Mouse (Mus musculus) CH12.LX (cell line): ENCODE data around the gene Robo1. TPM values are rescaled to one million over a fixed set of nuclear protein-coding genes. Genes with fewer than 3 reads are reported as not detected.

Source experiments
- DNase-seq: peaks from one replicate; pipeline ENCODE4 v3.0.0-alpha.2; 2013; ENCODE audit errors: extremely low read depth
- H3K27ac ChIP-seq: 2 replicates; pipeline ENCODE4 v1.5.1; 2012; ENCODE audit warnings: low read depth, mild to moderate bottlenecking, control low read depth, moderate library complexity; ENCODE audit not compliant: insufficient read depth
- H3K27me3 ChIP-seq: replicated peaks from 2 replicates; pipeline ENCODE3; 2012; ENCODE audit warnings: inconsistent platforms
- H3K36me3 ChIP-seq, 2 experiments: replicated peaks in 1 of 2; 2 replicates each; pipeline versions ENCODE3 to v1.6.1; 2012; ENCODE audit warnings: inconsistent platforms in 1 of 2, low read length in 1 of 2, mild to moderate bottlenecking in 1 of 2, mixed read lengths in 1 of 2, moderate library complexity in 1 of 2; ENCODE audit not compliant: control insufficient read depth in 1 of 2, insufficient read depth in 1 of 2
- H3K4me1 ChIP-seq, 2 experiments: 2 replicates each; pipeline ENCODE4 v1.6.1; 2012; ENCODE audit warnings: inconsistent platforms in 1 of 2, moderate library complexity in 1 of 2; ENCODE audit not compliant: insufficient read depth in 2 of 2, control insufficient read depth in 1 of 2
- H3K4me2 ChIP-seq: 2 replicates; pipeline ENCODE4 v1.6.1; 2012; ENCODE audit warnings: low read depth, mild to moderate bottlenecking, control low read depth; ENCODE audit not compliant: poor library complexity, insufficient read depth, severe bottlenecking
- H3K4me3 ChIP-seq, 3 experiments: fragments of 150-350 bp in 1 of 3; sonication (generic) in 1 of 3; replicated peaks in 1 of 3; 2 replicates each; pipeline versions ENCODE3 to v1.5.1; 2011 to 2012; ENCODE audit warnings: low read depth in 2 of 3, low read length in 2 of 3, mild to moderate bottlenecking in 2 of 3, moderate library complexity in 2 of 3, control low read depth in 1 of 3, improper control_type of control experiment in 1 of 3, inconsistent platforms in 1 of 3, mixed read lengths in 1 of 3; ENCODE audit not compliant: poor library complexity in 1 of 3
- H3K79me2 ChIP-seq: replicated peaks from 2 replicates; pipeline ENCODE4 v1.6.1; 2012; ENCODE audit warnings: mild to moderate bottlenecking, moderate library complexity; ENCODE audit not compliant: control insufficient read depth, poor library complexity, insufficient read depth, severe bottlenecking; ENCODE audit errors: extremely low read depth
- H3K9ac ChIP-seq: 2 replicates; pipeline ENCODE4 v1.6.1; 2012; ENCODE audit warnings: low read depth, mild to moderate bottlenecking, control low read depth, moderate library complexity; ENCODE audit not compliant: insufficient read depth
- H3K9me3 ChIP-seq: replicated peaks from 2 replicates; pipeline ENCODE3; 2012; ENCODE audit warnings: low read length, inconsistent platforms, mixed read lengths
- E2F4 ChIP-seq: IDR thresholded peaks from 2 replicates; pipeline ENCODE4 v1.6.1; 2011; ENCODE audit warnings: low read depth, low read length, improper control_type of control experiment; ENCODE audit not compliant: insufficient replicate concordance
- ELF1 ChIP-seq: IDR thresholded peaks from 2 replicates; pipeline ENCODE4 v1.6.1; 2014; ENCODE audit warnings: low read depth, mild to moderate bottlenecking, inconsistent platforms, low read length, improper control_type of control experiment
- IRF4 ChIP-seq: IDR thresholded peaks from 2 replicates; pipeline ENCODE4 v1.6.1; 2014; ENCODE audit warnings: low read depth, mild to moderate bottlenecking, inconsistent platforms, low read length, improper control_type of control experiment
- KAT2A ChIP-seq: IDR thresholded peaks from 2 replicates; pipeline ENCODE4 v1.6.1; 2012; ENCODE audit warnings: low read length, improper control_type of control experiment, inconsistent platforms; ENCODE audit not compliant: insufficient replicate concordance
- MAZ ChIP-seq: IDR thresholded peaks from 2 replicates; pipeline ENCODE4 v1.6.1; 2012; ENCODE audit warnings: low read depth, mild to moderate bottlenecking, inconsistent platforms, low read length, improper control_type of control experiment, moderate library complexity
- NELFE ChIP-seq: IDR thresholded peaks from 2 replicates; pipeline ENCODE4 v1.6.1; 2011; ENCODE audit warnings: low read depth, low read length, improper control_type of control experiment
- PAX5 ChIP-seq: IDR thresholded peaks from 2 replicates; pipeline ENCODE4 v1.6.1; 2012; ENCODE audit warnings: low read length, inconsistent platforms, mixed read lengths
- RAD21 ChIP-seq: IDR thresholded peaks from 2 replicates; pipeline ENCODE4 v1.6.1; 2011; ENCODE audit warnings: low read depth, mild to moderate bottlenecking, low read length, improper control_type of control experiment, moderate library complexity
- TBP ChIP-seq: conservative IDR thresholded peaks from 2 replicates; pipeline ENCODE4 v1.6.1; 2011; ENCODE audit warnings: low read depth, low read length, improper control_type of control experiment
- USF1 ChIP-seq: IDR thresholded peaks from 2 replicates; pipeline ENCODE4 v1.6.1; 2014; ENCODE audit warnings: low read depth, mild to moderate bottlenecking, inconsistent platforms, low read length, improper control_type of control experiment
- ZKSCAN1 ChIP-seq: IDR thresholded peaks from 2 replicates; pipeline ENCODE4 v1.6.1; 2012; ENCODE audit warnings: low read depth, inconsistent platforms, low read length, improper control_type of control experiment, borderline replicate concordance
- ZNF384 ChIP-seq: IDR thresholded peaks from 2 replicates; pipeline ENCODE4 v1.6.1; 2012; ENCODE audit warnings: low read depth, low read length, improper control_type of control experiment, inconsistent platforms
- dilution Hi-C: fragments of 300-500 bp; cut with MboI; formaldehyde crosslinking; loops from 2 replicates; pipeline ENCODE4 v1.14.3; 2020; ENCODE audit warnings: low sequenced_read_pairs; ENCODE audit not compliant: extremely low pct_unique_long_range_greater_than_20kb, extremely low pct_ligation_motif_present
- in situ Hi-C: fragments of 300-500 bp; cut with MboI; formaldehyde crosslinking; loops from 3 replicates; pipeline ENCODE4 v1.14.3; 2019; ENCODE audit warnings: low sequenced_read_pairs, low pct_ligation_motif_present, low pct_unique_long_range_greater_than_20kb, mixed read lengths
- polyA plus RNA-seq: library from polyadenylated mRNA; unstranded; fragments of >175 nt; gene quantifications from 2 replicates; pipeline ENCODE4 v1.2.1, GENCODE M21; 2012; ENCODE audit warnings: low read depth; ENCODE audit not compliant: insufficient read length
- total RNA-seq, 2 experiments: library from RNA; depleted of rRNA; stranded (reverse); fragments of 300-350 nt in 1 of 2; fragments of >200 nt in 1 of 2; gene quantifications; 2 replicates each; pipeline ENCODE4 v1.2.3; 2012 to 2014

The Robo1 gene
- total and polyA plus RNA-seq, 3 experiments, result not detected

DNA sequence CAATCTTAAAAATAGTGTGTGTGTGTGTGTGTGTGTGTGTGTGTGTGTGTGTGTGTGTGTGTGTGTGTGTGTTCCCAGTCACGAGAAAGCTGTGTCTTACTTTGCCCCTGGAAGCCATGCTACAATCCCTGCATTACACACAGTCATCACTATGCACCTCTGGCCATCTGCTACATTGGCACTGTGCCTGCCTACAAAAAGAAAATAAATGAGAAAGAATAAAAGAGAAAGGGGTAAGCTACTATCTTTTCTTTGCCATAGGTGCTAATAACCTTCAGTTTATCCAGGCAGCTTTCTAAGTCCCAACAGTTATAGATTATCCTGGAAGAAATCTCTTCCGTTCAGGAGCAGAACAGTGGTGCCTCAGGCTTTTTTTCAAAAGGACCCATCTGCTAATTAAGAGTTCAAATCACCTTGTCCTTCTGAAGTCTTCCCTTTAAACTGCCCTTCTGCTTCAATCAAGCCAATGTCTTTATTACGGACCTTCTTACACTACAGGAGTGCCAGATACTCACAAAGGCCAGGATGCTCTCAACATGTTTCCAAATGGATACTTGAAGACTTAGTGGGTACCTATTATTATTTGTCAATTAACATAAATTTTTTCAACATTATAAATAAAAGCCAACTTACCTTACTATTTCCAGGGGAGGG lies 277.2 kb downstream of the Robo1 start:
- TF ChIP-seq PAX5 (no peak), MAZ (no peak), RAD21 (no peak), ZKSCAN1 (no peak), NELFE (no peak)
- H3K4me3 ChIP-seq, result no peak overlapping the region
- no peaks in the 10 kb centered on the region for H3K4me1 ChIP-seq
- no peak overlapping the region for H3K9ac ChIP-seq
- dilution Hi-C loops (no loop called here), in situ Hi-C loops (no loop called here)
- H3K27me3 ChIP-seq, result no peaks in the 10 kb centered on the region
- no peak overlapping the region for H3K4me2 ChIP-seq
- peaks cover 26% of the 10 kb centered on the region for H3K9me3 ChIP-seq
- H3K27ac ChIP-seq, result no peak overlapping the region
- H3K79me2 ChIP-seq, result no peaks in the 10 kb centered on the region
- no peak for DNase-seq
- H3K36me3 ChIP-seq, result no peaks in the 10 kb centered on the region

DNA sequence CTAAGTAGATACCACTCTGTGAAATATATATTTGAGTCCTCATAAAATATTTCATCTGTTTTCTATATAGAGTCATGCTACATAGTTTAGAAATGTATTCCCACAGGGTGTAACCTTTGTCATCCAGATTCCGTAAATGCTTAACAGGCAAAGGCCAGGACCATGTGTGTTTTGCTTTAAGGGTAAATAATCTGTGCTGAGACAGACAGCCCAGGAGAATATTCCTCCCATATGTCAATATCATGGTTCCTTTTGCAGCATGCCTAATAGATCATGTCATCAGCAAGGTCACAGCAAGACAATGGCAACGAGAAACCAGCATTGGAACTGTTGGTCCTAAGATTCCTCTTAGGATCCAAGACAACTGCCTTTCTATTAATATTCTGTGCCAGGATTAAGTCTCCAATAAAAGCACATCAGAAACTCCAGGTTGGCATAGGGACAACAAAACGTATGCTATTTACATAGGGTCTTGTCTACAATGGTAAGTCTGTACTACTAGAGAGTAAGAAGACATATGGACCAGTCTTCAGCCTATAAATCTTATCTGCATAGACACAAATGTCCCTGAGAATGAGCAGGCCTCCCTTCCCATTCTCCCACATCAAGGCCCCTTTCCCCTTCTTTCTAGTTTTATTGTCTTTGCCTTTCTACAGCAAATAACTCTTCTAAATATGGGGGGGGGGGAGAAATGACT lies 279.4 kb downstream of the Robo1 start:
- H3K36me3 ChIP-seq, result no peaks in the 10 kb centered on the region
- in situ Hi-C loops (no loop called here), dilution Hi-C loops (no loop called here)
- H3K4me1 ChIP-seq, result no peaks in the 10 kb centered on the region
- H3K9me3 ChIP-seq, result peaks cover 25% of the 10 kb centered on the region
- H3K79me2 ChIP-seq, result no peaks in the 10 kb centered on the region
- H3K27ac ChIP-seq, result no peak overlapping the region
- H3K4me3 ChIP-seq, result no peak overlapping the region
- no peaks in the 10 kb centered on the region for H3K27me3 ChIP-seq
- no peak overlapping the region for H3K4me2 ChIP-seq
- no peak overlapping the region for H3K9ac ChIP-seq
- no peak for TF ChIP-seq TBP
- no peak for TF ChIP-seq ELF1
- no peak for TF ChIP-seq KAT2A
- no peak for TF ChIP-seq IRF4
- TF ChIP-seq USF1, result no peak
- no peak for TF ChIP-seq E2F4
- TF ChIP-seq ZNF384, result no peak
- DNase-seq, result no peak
